8 mouse cellular contexts compared by ENCODE assay signal in genomic region chr2:28641435-28641941, GRCm38 (mm10). TPM values are rescaled to one million over a fixed set of nuclear protein-coding genes. Genes with fewer than 3 reads are reported as not detected.
DNase-seq lines count a peak whose midpoint lies in the region; ATAC-seq and TF ChIP-seq lines count a peak whose summit lies in the region.

No protein-coding gene starts in this region.

- under 1% methylated on average over 36 of the region's 43 CpGs for WGBS in forebrain, embryonic 11.5 days
- 1% methylated on average over 33 of the region's 43 CpGs for WGBS in midbrain, postnatal 0 days

- no peaks in the 10 kb centered on the region for H3K27me3 ChIP-seq in Patski
- no peaks in the 10 kb centered on the region for H3K27me3 ChIP-seq in forebrain, embryonic 11.5 days (ENCODE audit: control insufficient read depth, insufficient read depth, low read length)
- no peaks in the 10 kb centered on the region for H3K27me3 ChIP-seq in midbrain, postnatal 0 days (ENCODE audit: insufficient read depth, low read length)

- TF ChIP-seq CTCF in Patski (IDR thresholded peaks at IDR 0.05): no peak
- no peak for TF ChIP-seq CTCF in left cerebral cortex, adult 2 months (IDR thresholded peaks at IDR 0.05)
- TF ChIP-seq CTCF in midbrain, postnatal 0 days (IDR thresholded peaks at IDR 0.05): no peak

- DNase-seq in layer of hippocampus, postnatal 36 days: peak; percentile 44 to 45
- DNase-seq in layer of hippocampus, adult 11-12 months (ENCODE audit: low spot score): no peak
- DNase-seq in Patski (ENCODE audit: low read depth, low spot score): no peak
- peak; percentile 74 for DNase-seq in forebrain, embryonic 11.5 days (ENCODE audit: low spot score)
- peak in 1 of 2 experiments; percentile 48 for DNase-seq in left cerebral cortex, adult 2 months (ENCODE audit: extremely low spot score in 1 of 2, low spot score in 2 of 2)
- DNase-seq in midbrain, postnatal 0 days (ENCODE audit: low spot score): peak; percentile 15
- DNase-seq in urinary bladder, postnatal 10 days (ENCODE audit: low spot score): no peak
- DNase-seq in B cell, adult 2 months: no peak

- H3K9me3 ChIP-seq in forebrain, embryonic 11.5 days (ENCODE audit: control insufficient read depth, low read length): no peaks in the 10 kb centered on the region
- no peaks in the 10 kb centered on the region for H3K9me3 ChIP-seq in midbrain, postnatal 0 days (ENCODE audit: low read length)

- peak overlapping the region; percentile 81 for H3K4me2 ChIP-seq in forebrain, embryonic 11.5 days (ENCODE audit: low read depth, low read length, severe bottlenecking)
- peak overlapping the region; percentile 66 for H3K4me2 ChIP-seq in midbrain, postnatal 0 days (ENCODE audit: low read depth, low read length, poor library complexity, severe bottlenecking)

- ATAC-seq in Patski: peak; percentile 32
- ATAC-seq in forebrain, embryonic 11.5 days (replicated peaks; ENCODE audit: low FRiP score): peak; percentile 72
- peak; percentile 75 for ATAC-seq in midbrain, postnatal 0 days (ENCODE audit: low FRiP score)

- POLR2A ChIA-PET in Patski (lab: Charles Lee): interaction anchor here (0.7 to 0.8 kb wide), 2 partner anchors 13 to 968 kb away, joined by 3 to 4 read pairs; no protein-coding TSS in a partner anchor

- peak overlapping the region; percentile 90 for H3K9ac ChIP-seq in forebrain, embryonic 11.5 days (ENCODE audit: low read length)
- H3K9ac ChIP-seq in midbrain, postnatal 0 days (replicated peaks; ENCODE audit: low read length, poor library complexity, severe bottlenecking): peak overlapping the region; percentile 94

- CTCF ChIA-PET in Patski (lab: Charles Lee): no interaction called here

- in situ Hi-C loops in Patski (cut with MboI; ENCODE audit: low pct_unique_long_range_greater_than_20kb): no loop called here

- H3K4me1 ChIP-seq in forebrain, embryonic 11.5 days (replicated peaks; ENCODE audit: control insufficient read depth, insufficient read depth, low read length): peaks cover 5% of the 10 kb centered on the region
- peaks cover 4% of the 10 kb centered on the region; the same call in 1 of the 2 replicates for H3K4me1 ChIP-seq in midbrain, postnatal 0 days (ENCODE audit: insufficient read depth, low read length)

- no peaks in the 10 kb centered on the region for H3K36me3 ChIP-seq in forebrain, embryonic 11.5 days (ENCODE audit: control insufficient read depth, insufficient read depth, low read length)
- no peaks in the 10 kb centered on the region for H3K36me3 ChIP-seq in midbrain, postnatal 0 days (ENCODE audit: insufficient read depth, low read length)

- intact Hi-C loops in left cerebral cortex, adult 2 months (cut with DNase I): no loop called here

- H3K4me3 ChIP-seq in forebrain, embryonic 11.5 days (ENCODE audit: low read depth, low read length): peak overlapping the region; percentile 100
- peak overlapping the region; percentile 99 for H3K4me3 ChIP-seq in left cerebral cortex, adult 2 months
- peak overlapping the region; percentile 98 for H3K4me3 ChIP-seq in midbrain, postnatal 0 days (ENCODE audit: low read depth, low read length)

- H3K27ac ChIP-seq in forebrain, embryonic 11.5 days (ENCODE audit: low read depth, low read length): peak overlapping the region; percentile 84
- peak overlapping the region; percentile 99 for H3K27ac ChIP-seq in left cerebral cortex, adult 2 months
- H3K27ac ChIP-seq in midbrain, postnatal 0 days (ENCODE audit: low read depth, low read length): peak overlapping the region; percentile 91

RNA-seq across cellular contexts. Expression of gene Tsc1, which starts 0.5 kb away (rescaled TPM):
- total RNA-seq in layer of hippocampus, postnatal 36 days (2021): 10 to 100 TPM; 41.8 to 44.5 TPM
- 16.8 TPM for polyA plus RNA-seq in Patski (2021)
- polyA plus RNA-seq in forebrain, embryonic 11.5 days (2014; fragmentation: Nextera tagmentation; extraction: Ambion mirVana): 27.4 and 32.4 TPM in 2 replicates
- 10 to 100 TPM; 53.8 to 57.2 TPM for total RNA-seq in left cerebral cortex, adult 2 months (2021)
- 41.3 and 42.9 TPM in 2 replicates for total RNA-seq in midbrain, postnatal 0 days (2014; rRNA removed)
- 19.5 and 22.9 TPM in 2 replicates for polyA plus RNA-seq in midbrain, postnatal 0 days (2015; fragmentation: Nextera tagmentation; extraction: Ambion mirVana)

RNA-seq across cellular contexts. Expression of gene Gfi1b, which starts 19.7 kb away (rescaled TPM):
- total RNA-seq in layer of hippocampus, postnatal 36 days (2021): not detected
- polyA plus RNA-seq in Patski (2021): not detected
- 3.4 and 3.5 TPM in 2 replicates for polyA plus RNA-seq in forebrain, embryonic 11.5 days (2014; fragmentation: Nextera tagmentation; extraction: Ambion mirVana)
- not detected for total RNA-seq in left cerebral cortex, adult 2 months (2021)
- total RNA-seq in midbrain, postnatal 0 days (2014; rRNA removed): not detected in 2 replicates
- polyA plus RNA-seq in midbrain, postnatal 0 days (2015; fragmentation: Nextera tagmentation; extraction: Ambion mirVana): not detected in 2 replicates

RNA-seq across cellular contexts. Expression of gene Gtf3c5, which starts 57.9 kb away (rescaled TPM):
- total RNA-seq in layer of hippocampus, postnatal 36 days (2021): 10 to 100 TPM; 17.4 to 18.9 TPM
- 30.5 TPM for polyA plus RNA-seq in Patski (2021)
- polyA plus RNA-seq in forebrain, embryonic 11.5 days (2014; fragmentation: Nextera tagmentation; extraction: Ambion mirVana): 41.6 and 42.3 TPM in 2 replicates
- total RNA-seq in left cerebral cortex, adult 2 months (2021): 10 to 100 TPM; 18.3 TPM
- 23.3 and 26.7 TPM in 2 replicates for total RNA-seq in midbrain, postnatal 0 days (2014; rRNA removed)
- 29.3 and 33.5 TPM in 2 replicates for polyA plus RNA-seq in midbrain, postnatal 0 days (2015; fragmentation: Nextera tagmentation; extraction: Ambion mirVana)

RNA-seq across cellular contexts. Expression of gene Spaca9, which starts 58.0 kb away (rescaled TPM):
- total RNA-seq in layer of hippocampus, postnatal 36 days (2021): not detected
- polyA plus RNA-seq in Patski (2021): 2.4 TPM
- 1.5 and 2.1 TPM in 2 replicates for polyA plus RNA-seq in forebrain, embryonic 11.5 days (2014; fragmentation: Nextera tagmentation; extraction: Ambion mirVana)
- total RNA-seq in left cerebral cortex, adult 2 months (2021): not detected
- total RNA-seq in midbrain, postnatal 0 days (2014; rRNA removed): not detected in 2 replicates
- 2.5 and 2.7 TPM in 2 replicates for polyA plus RNA-seq in midbrain, postnatal 0 days (2015; fragmentation: Nextera tagmentation; extraction: Ambion mirVana)

RNA-seq across cellular contexts. Expression of gene Ak8, which starts 58.5 kb away (rescaled TPM):
- 1 to 10 TPM; 1.0 to 1.7 TPM for total RNA-seq in layer of hippocampus, postnatal 36 days (2021)
- polyA plus RNA-seq in Patski (2021): 0.09 TPM
- 0.23 and 0.48 TPM in 2 replicates for polyA plus RNA-seq in forebrain, embryonic 11.5 days (2014; fragmentation: Nextera tagmentation; extraction: Ambion mirVana)
- total RNA-seq in left cerebral cortex, adult 2 months (2021): 1 to 10 TPM; 1.1 to 1.7 TPM
- 2.3 and 2.8 TPM in 2 replicates for total RNA-seq in midbrain, postnatal 0 days (2014; rRNA removed)
- 4.9 and 5.3 TPM in 2 replicates for polyA plus RNA-seq in midbrain, postnatal 0 days (2015; fragmentation: Nextera tagmentation; extraction: Ambion mirVana)

Comparison
In these comparisons a context has a peak if more than half of its experiments do, and no peak if none do; other contexts are left out.
1. DNase-seq: peak in layer of hippocampus, postnatal 36 days (2 of 2), forebrain, embryonic 11.5 days (single experiment) and midbrain, postnatal 0 days (single experiment); none in layer of hippocampus, adult 11-12 months (single experiment), Patski (single experiment), urinary bladder, postnatal 10 days (single experiment) and B cell, adult 2 months (0 of 2).
2. Peak in every context shown above with its lines, with median percentiles within 50 percentile points of each other: ATAC-seq, H3K27ac ChIP-seq and H3K4me3 ChIP-seq.